Mouse (Mus musculus): ENCODE data around the gene Ptpdc1.

The Ptpdc1 gene

GRCm38 (mm10) chr13:48582688-48583379 is 42.6 kb downstream of the Ptpdc1 start:
- no peak for DNase-seq

GRCm38 (mm10) chr13:48578616-48579015 is 46.8 kb downstream of the Ptpdc1 start:
- peak; percentile 23 to 58 for DNase-seq

- no peak for DNase-seq
Observed at GRCm38 (mm10) chr13:48577836-48578235, 47.6 kb downstream of the Ptpdc1 start.

- no peak for DNase-seq
Observed at GRCm38 (mm10) chr13:48577007-48577406, 48.5 kb downstream of the Ptpdc1 start.

GRCm38 (mm10) chr13:48574718-48575117 is 50.7 kb downstream of the Ptpdc1 start:
- DNase-seq, result peak; percentile 54 to 70

GRCm38 (mm10) chr13:48573525-48574355 is 51.7 kb downstream of the Ptpdc1 start:
- DNase-seq, result peak; percentile 37 to 62

GRCm38 (mm10) chr13:48572127-48572526 is 53.3 kb downstream of the Ptpdc1 start:
- DNase-seq, result peak; percentile 71 to 74

- DNase-seq, result no peak
Observed at GRCm38 (mm10) chr13:48571298-48571697, 54.2 kb downstream of the Ptpdc1 start.

GRCm38 (mm10) chr13:48569576-48570132 is 55.8 kb downstream of the Ptpdc1 start:
- no peak for DNase-seq

GRCm38 (mm10) chr13:48567646-48568045 is 57.8 kb downstream of the Ptpdc1 start:
- no peak for DNase-seq

- peak; percentile 95 to 96 for DNase-seq
Observed at GRCm38 (mm10) chr13:48566116-48566935, 59.1 kb downstream of the Ptpdc1 start.

GRCm38 (mm10) chr13:48564881-48565600 is 60.4 kb downstream of the Ptpdc1 start:
- no peak for DNase-seq

GRCm38 (mm10) chr13:48562336-48562735 is 63.1 kb downstream of the Ptpdc1 start:
- DNase-seq, result no peak

GRCm38 (mm10) chr13:48561481-48561880 is 64.0 kb downstream of the Ptpdc1 start:
- no peak for DNase-seq

GRCm38 (mm10) chr13:48555976-48556375 is 69.5 kb downstream of the Ptpdc1 start:
- DNase-seq, result no peak

GRCm38 (mm10) chr13:48554552-48554951 is 70.9 kb downstream of the Ptpdc1 start:
- no peak for DNase-seq

GRCm38 (mm10) chr13:48553511-48553910 is 72.0 kb downstream of the Ptpdc1 start:
- no peak for DNase-seq

- DNase-seq, result peak; percentile 93 to 94
Observed at GRCm38 (mm10) chr13:48552181-48553090, 73.0 kb downstream of the Ptpdc1 start.

GRCm38 (mm10) chr13:48548296-48548695 is 77.2 kb downstream of the Ptpdc1 start:
- DNase-seq, result no peak

- no peak for DNase-seq
Observed at GRCm38 (mm10) chr13:48547623-48548022, 77.8 kb downstream of the Ptpdc1 start.

- peak; percentile 98 to 99 for DNase-seq
Observed at GRCm38 (mm10) chr13:48546330-48546917, 79.0 kb downstream of the Ptpdc1 start.
